Comparison of ENCODE assay signal across 26 mouse cellular contexts in genomic region chr7:111322901-111323300, GRCm38 (mm10).
DNase-seq lines count a peak whose midpoint lies in the region; ATAC-seq and TF ChIP-seq lines count a peak whose summit lies in the region.
"Had no signal": no experiment of that assay in that cellular context is flagged by ENCODE, and none has a peak within 500 bp of the region (broad histone marks: within the 10 kb centered on the region; RNA-seq: fewer than 3 reads in every experiment).

No protein-coding gene starts in this region.

- ATAC-seq in forebrain, embryonic 16.5 days, result no peak
- ATAC-seq: CD4-positive, CD25-positive, alpha-beta regulatory T cell, adult 4 months; inflammation-experienced regulatory T-cells, adult 6 months; midbrain, embryonic 13.5 days had no signal

- DNase-seq in left cerebral cortex, adult 2 months (ENCODE audit: extremely low spot score in 1 of 2, low spot score in 2 of 2), result peak; percentile 51 to 56
- DNase-seq in left cerebral cortex, postnatal 4 days, result no peak
- peak; percentile 41 to 60 for DNase-seq in layer of hippocampus, adult 2 months (ENCODE audit: low spot score in 2 of 2)
- peak; percentile 53 to 64 for DNase-seq in left cerebral cortex, postnatal 36 days (ENCODE audit: low spot score in 2 of 2)
- peak; percentile 72 for DNase-seq in telencephalon, adult 2 months (ENCODE audit: low read depth, low spot score)
- no peak for DNase-seq in heart, postnatal 36 days
- no peak for DNase-seq in testis, postnatal 14 days (ENCODE audit: low spot score)
- DNase-seq: adrenal gland, postnatal 25 days; cerebellum, adult 11 months; gastrocnemius, postnatal 25 days; heart, adult 2 months; heart, postnatal 4 days; kidney, adult 2 months; lung, embryonic 14.5 days; thymus, postnatal 14 days had no signal

- no peak overlapping the region for H3K4me2 ChIP-seq in forebrain, embryonic 16.5 days (ENCODE audit: low read length)
- H3K4me2 ChIP-seq: embryonic facial prominence, embryonic 12.5 days; heart, embryonic 15.5 days; hindbrain, embryonic 14.5 days; limb, embryonic 15.5 days; lung, embryonic 14.5 days; midbrain, embryonic 13.5 days had no signal

- H3K27me3 ChIP-seq in forebrain, embryonic 16.5 days (replicated peaks; ENCODE audit: control insufficient read depth, insufficient read depth, low read length), result peaks cover 17% of the 10 kb centered on the region; the same call in 1 of the 2 replicates
- H3K27me3 ChIP-seq: embryonic facial prominence, embryonic 12.5 days; heart, embryonic 15.5 days; limb, embryonic 15.5 days; megakaryocyte, embryonic 14.5 days; midbrain, embryonic 13.5 days had no signal

- H3K36me3 ChIP-seq in forebrain, embryonic 16.5 days (ENCODE audit: control insufficient read depth, insufficient read depth), result no peaks in the 10 kb centered on the region
- H3K36me3 ChIP-seq: embryonic facial prominence, embryonic 12.5 days; heart, embryonic 15.5 days; limb, embryonic 15.5 days; midbrain, embryonic 13.5 days had no signal

- H3K27ac ChIP-seq in left cerebral cortex, adult 2 months, result peak overlapping the region; percentile 36
- H3K27ac ChIP-seq in layer of hippocampus, adult 2 months, result peak overlapping the region; percentile 46
- H3K27ac ChIP-seq in forebrain, embryonic 16.5 days (ENCODE audit: low read length), result no peak overlapping the region
- H3K27ac ChIP-seq: embryonic facial prominence, embryonic 12.5 days; heart, adult 2 months; heart, embryonic 15.5 days; hindbrain, embryonic 14.5 days; kidney, postnatal 0 days; limb, embryonic 15.5 days; liver, embryonic 14.5 days; midbrain, embryonic 13.5 days had no signal

- intact Hi-C loops in left cerebral cortex, adult 2 months (cut with DNase I), result loop anchor here (5.0 kb wide), 2 partner anchors 39 to 74 kb away; no protein-coding TSS in a partner anchor
- intact Hi-C loops in left cerebral cortex, postnatal 4 days (cut with DNase I), result no loop called here
- intact Hi-C loops in left cerebral cortex, postnatal 36 days (cut with DNase I), result loop anchor here (1.0 kb wide), 1 partner anchor 26 kb away; no protein-coding TSS in a partner anchor
- intact Hi-C loops in heart, postnatal 36 days (cut with DNase I), result no loop called here

- no peak for TF ChIP-seq CTCF in left cerebral cortex, adult 2 months (IDR thresholded peaks at IDR 0.05)
- no peak for TF ChIP-seq CTCF in layer of hippocampus, adult 2 months (conservative IDR thresholded peaks at IDR 0.05)

- no peak overlapping the region for H3K4me3 ChIP-seq in left cerebral cortex, adult 2 months
- no peak overlapping the region for H3K4me3 ChIP-seq in layer of hippocampus, adult 2 months
- no peak overlapping the region for H3K4me3 ChIP-seq in forebrain, embryonic 16.5 days (replicated peaks; ENCODE audit: low read length)
- H3K4me3 ChIP-seq: embryonic facial prominence, embryonic 12.5 days; heart, adult 2 months; heart, embryonic 15.5 days; limb, embryonic 15.5 days; megakaryocyte, embryonic 14.5 days; midbrain, embryonic 13.5 days had no signal

- H3K9ac ChIP-seq in forebrain, embryonic 16.5 days (replicated peaks; ENCODE audit: low read depth, low read length), result no peak overlapping the region
- H3K9ac ChIP-seq: embryonic facial prominence, embryonic 12.5 days; heart, embryonic 15.5 days; hindbrain, embryonic 14.5 days; limb, embryonic 15.5 days; liver, embryonic 14.5 days; lung, embryonic 14.5 days; midbrain, embryonic 13.5 days had no signal

- H3K9me3 ChIP-seq in forebrain, embryonic 16.5 days (ENCODE audit: control insufficient read depth, low read length), result no peaks in the 10 kb centered on the region
- H3K9me3 ChIP-seq: embryonic facial prominence, embryonic 12.5 days; limb, embryonic 15.5 days; megakaryocyte, embryonic 14.5 days; midbrain, embryonic 13.5 days had no signal

- H3K4me1 ChIP-seq in forebrain, embryonic 16.5 days (replicated peaks; ENCODE audit: control insufficient read depth, insufficient read depth, low read length), result no peaks in the 10 kb centered on the region
- H3K4me1 ChIP-seq: embryonic facial prominence, embryonic 12.5 days; heart, embryonic 15.5 days; limb, embryonic 15.5 days; megakaryocyte, embryonic 14.5 days had no signal

- 86% methylated on average over 6 of the region's 6 CpGs for WGBS in forebrain, embryonic 16.5 days

Comparison
In these comparisons a context has a peak if more than half of its experiments do, and no peak if none do; other contexts are left out.
1. DNase-seq: peak in left cerebral cortex, adult 2 months (2 of 2), layer of hippocampus, adult 2 months (2 of 2), left cerebral cortex, postnatal 36 days (2 of 2) and telencephalon, adult 2 months (single experiment); none in left cerebral cortex, postnatal 4 days (single experiment), heart, postnatal 36 days (0 of 2) and testis, postnatal 14 days (single experiment).
2. intact Hi-C loops: an anchor here in left cerebral cortex, adult 2 months (5.0 kb wide) and left cerebral cortex, postnatal 36 days (1.0 kb wide); none called in left cerebral cortex, postnatal 4 days and heart, postnatal 36 days.